Mouse (Mus musculus) ES-Bruce4 (cell line): ENCODE results near the gene Zfp715.

Experiments
- CTCF ChIP-seq: IDR thresholded peaks from one replicate; pipeline ENCODE4 v1.8.1; 2011; ENCODE audit warnings: low read depth, low read length
- EP300 ChIP-seq: IDR thresholded peaks from 2 replicates; pipeline ENCODE4 v1.6.1; 2011; ENCODE audit warnings: low read depth, low read length; ENCODE audit not compliant: insufficient read depth
- POLR2A ChIP-seq: IDR thresholded peaks from one replicate; pipeline ENCODE4 v1.8.1; 2011; ENCODE audit warnings: low read length; ENCODE audit not compliant: insufficient read depth

DNA sequence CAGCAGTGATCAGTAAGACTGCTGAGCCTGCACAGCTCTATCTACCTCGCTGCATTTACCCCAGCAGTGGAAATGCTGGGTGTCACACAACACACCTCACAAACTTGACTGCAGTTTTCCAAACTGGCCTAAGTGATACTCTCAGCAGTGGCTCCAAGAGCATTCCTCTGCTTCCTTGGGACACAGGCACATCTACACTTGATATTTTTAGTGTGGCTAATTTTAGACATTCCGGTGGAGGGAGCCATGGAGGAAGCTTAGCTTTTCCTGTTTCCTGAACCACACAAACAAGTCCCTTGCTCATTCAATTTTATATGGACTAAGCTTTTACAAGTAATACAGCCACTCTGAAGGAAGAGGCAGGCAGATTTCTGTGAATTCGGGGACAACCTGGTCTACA, 7.9 kb downstream of the Zfp715 start:
- TF ChIP-seq EP300 (no peak), POLR2A (no peak), CTCF (no peak)
